Mouse (Mus musculus): Measurements from ENCODE around the gene Krtap7-1.

DNA sequence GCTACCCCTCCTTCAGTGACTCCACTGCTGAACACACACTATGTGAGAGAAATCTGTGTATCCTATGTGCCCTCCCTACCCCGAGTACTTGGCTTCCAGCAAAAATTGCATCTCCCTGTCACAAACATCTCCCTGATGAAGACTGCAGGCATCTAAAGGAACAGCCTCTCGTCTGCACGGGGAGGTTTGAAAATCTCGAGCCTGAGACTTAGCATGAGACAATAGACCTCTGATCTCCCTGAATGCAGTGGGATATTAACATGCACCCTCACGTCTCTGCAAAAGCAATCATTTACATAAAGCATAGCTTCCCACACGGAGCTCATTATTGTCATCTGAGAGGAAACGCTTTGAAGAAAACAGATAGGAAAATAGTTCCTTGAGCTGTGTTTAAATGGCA lies 22.4 kb upstream of the Krtap7-1 start:
- TF ChIP-seq CTCF (IDR thresholded peaks at IDR 0.05; ENCODE audit: borderline replicate concordance, insufficient read depth, low read length) (no peak), POLR2A (IDR thresholded peaks at IDR 0.05; ENCODE audit: low read depth, low read length) (no peak)
